Mouse (Mus musculus): ENCODE measurements around the gene Mia. TPM values are rescaled to one million over a fixed set of nuclear protein-coding genes. Genes with fewer than 3 reads are reported as not detected.

Gene Mia
- total and polyA plus RNA-seq, 2 experiments from 2014 or later, result 17.6 to 20.6 TPM

DNA sequence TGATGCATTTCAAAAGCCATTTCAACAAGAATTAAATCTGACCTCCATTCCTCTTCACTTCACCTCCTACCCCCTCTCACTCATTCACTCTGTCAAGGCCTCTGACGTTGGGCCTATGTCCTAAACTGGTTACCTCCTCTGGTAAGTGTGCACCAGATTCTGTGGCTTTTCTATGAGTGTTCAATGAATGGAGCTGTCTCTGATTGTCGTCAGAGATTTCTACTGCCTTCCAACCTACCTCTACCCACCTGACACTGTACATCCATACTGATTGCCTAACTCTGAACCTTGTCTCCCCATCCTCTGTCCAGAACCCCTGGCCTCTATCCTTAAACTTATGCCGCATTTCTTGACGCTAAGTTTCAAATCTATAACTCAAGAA, 3.0 kb downstream of the Mia start:
- Histone ChIP-seq H3K36me3 (ENCODE audit: insufficient read depth, low read length) (peaks cover 25% of the 10 kb centered on the region), H3K9ac (replicated peaks; ENCODE audit: low read length, poor library complexity, severe bottlenecking) (peak overlapping the region; percentile 72), H3K27ac (ENCODE audit: low read depth, low read length) (peak overlapping the region; percentile 92), H3K9me3 (ENCODE audit: low read length) (no peaks in the 10 kb centered on the region), H3K27me3 (ENCODE audit: insufficient read depth, low read length) (no peaks in the 10 kb centered on the region), H3K4me2 (ENCODE audit: low read depth, low read length, poor library complexity, severe bottlenecking) (peak overlapping the region; percentile 58), H3K4me1 (ENCODE audit: insufficient read depth, low read length) (no peaks in the 10 kb centered on the region), H3K4me3 (ENCODE audit: low read depth, low read length) (peak overlapping the region; percentile 62)
- ATAC-seq (ENCODE audit: low FRiP score) (no peak; the same call in 1 of the 2 replicates), DNase-seq (ENCODE audit: low spot score) (no peak)
- TF ChIP-seq CTCF (IDR thresholded peaks at IDR 0.05), result no peak
- 15% methylated on average over 4 of the region's 4 CpGs for WGBS

DNA sequence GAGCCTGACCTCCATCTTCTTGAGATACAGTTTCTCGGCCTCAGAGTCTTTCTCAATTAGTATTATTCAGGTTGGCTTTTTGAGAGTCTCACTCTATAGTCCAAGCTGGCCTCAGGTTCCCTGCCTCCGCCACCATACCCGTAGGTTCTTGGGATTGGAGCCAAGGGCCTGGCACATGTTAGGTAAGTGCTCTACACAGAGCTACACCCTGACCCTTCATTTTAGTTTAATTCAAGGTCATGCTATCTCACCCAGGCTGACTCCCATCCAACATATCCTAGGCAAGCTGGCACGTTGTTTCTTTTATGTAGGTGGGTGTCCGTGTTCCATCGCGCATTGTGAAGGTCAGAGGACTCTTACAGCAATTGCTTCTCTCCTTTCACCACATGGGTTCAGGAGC, 6.1 kb downstream of the Mia start:
- no peak overlapping the region for H3K4me3 ChIP-seq (ENCODE audit: low read depth, low read length)
- no peaks in the 10 kb centered on the region for H3K4me1 ChIP-seq (ENCODE audit: insufficient read depth, low read length)
- no peak for ATAC-seq (ENCODE audit: low FRiP score)
- 94% methylated on average over 7 of the region's 7 CpGs for WGBS
- peaks cover 41% of the 10 kb centered on the region for H3K36me3 ChIP-seq (ENCODE audit: insufficient read depth, low read length)
- H3K9me3 ChIP-seq (ENCODE audit: low read length), result no peaks in the 10 kb centered on the region
- no peak overlapping the region for H3K4me2 ChIP-seq (ENCODE audit: low read depth, low read length, poor library complexity, severe bottlenecking)
- H3K27ac ChIP-seq (ENCODE audit: low read depth, low read length), result no peak overlapping the region
- DNase-seq (ENCODE audit: low spot score), result no peak
- no peak overlapping the region for H3K9ac ChIP-seq (replicated peaks; ENCODE audit: low read length, poor library complexity, severe bottlenecking)
- H3K27me3 ChIP-seq (ENCODE audit: insufficient read depth, low read length), result no peaks in the 10 kb centered on the region
- no peak for TF ChIP-seq CTCF (IDR thresholded peaks at IDR 0.05)

- Histone ChIP-seq H3K4me1 (ENCODE audit: insufficient read depth, low read length) (no peaks in the 10 kb centered on the region), H3K4me3 (ENCODE audit: low read depth, low read length) (no peak overlapping the region), H3K9me3 (ENCODE audit: low read length) (no peaks in the 10 kb centered on the region), H3K9ac (replicated peaks; ENCODE audit: low read length, poor library complexity, severe bottlenecking) (no peak overlapping the region), H3K27me3 (ENCODE audit: insufficient read depth, low read length) (no peaks in the 10 kb centered on the region), H3K36me3 (ENCODE audit: insufficient read depth, low read length) (peaks cover 41% of the 10 kb centered on the region), H3K27ac (ENCODE audit: low read depth, low read length) (no peak overlapping the region), H3K4me2 (ENCODE audit: low read depth, low read length, poor library complexity, severe bottlenecking) (no peak overlapping the region)
- no peak for TF ChIP-seq CTCF (IDR thresholded peaks at IDR 0.05)
- 94% methylated on average over 15 of the region's 15 CpGs for WGBS
- no peak for ATAC-seq (ENCODE audit: low FRiP score)
- DNase-seq (ENCODE audit: low spot score), result no peak
Measured at GRCm38 (mm10) chr7:27174496-27174895, 6.5 kb downstream of the Mia start.

GRCm38 (mm10) chr7:27170981-27171380, 10.0 kb downstream of the Mia start:
- Histone ChIP-seq H3K27me3 (ENCODE audit: insufficient read depth, low read length) (no peaks in the 10 kb centered on the region), H3K4me3 (ENCODE audit: low read depth, low read length) (no peak overlapping the region), H3K9ac (replicated peaks; ENCODE audit: low read length, poor library complexity, severe bottlenecking) (no peak overlapping the region), H3K4me2 (ENCODE audit: low read depth, low read length, poor library complexity, severe bottlenecking) (no peak overlapping the region), H3K27ac (ENCODE audit: low read depth, low read length) (no peak overlapping the region), H3K9me3 (ENCODE audit: low read length) (no peaks in the 10 kb centered on the region), H3K4me1 (ENCODE audit: insufficient read depth, low read length) (no peaks in the 10 kb centered on the region), H3K36me3 (ENCODE audit: insufficient read depth, low read length) (peaks cover 41% of the 10 kb centered on the region)
- ATAC-seq (ENCODE audit: low FRiP score) (no peak), DNase-seq (ENCODE audit: low spot score) (no peak)
- WGBS, result 95% methylated on average over 3 of the region's 3 CpGs
- no peak for TF ChIP-seq CTCF (IDR thresholded peaks at IDR 0.05)

DNA sequence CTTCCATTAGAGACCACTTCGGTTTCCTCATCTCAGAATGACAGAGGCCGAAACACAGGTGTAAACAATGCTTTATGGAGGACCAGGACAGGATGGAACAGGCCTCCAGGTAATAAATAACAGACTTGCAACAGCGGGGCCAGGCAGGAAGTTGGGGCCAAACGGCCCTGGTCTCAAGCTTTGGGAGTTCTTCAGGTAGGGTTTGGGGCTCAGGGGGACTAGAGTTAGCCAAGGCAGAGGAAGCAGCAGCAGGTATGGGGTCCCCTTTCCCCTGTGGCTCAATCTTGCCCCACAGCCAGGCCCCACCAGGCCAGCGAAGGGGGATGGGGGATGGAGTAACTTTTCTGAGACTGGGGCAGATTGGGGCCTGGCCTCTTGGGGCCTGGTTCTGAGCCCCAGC, 12.6 kb downstream of the Mia start:
- no peak for TF ChIP-seq CTCF (IDR thresholded peaks at IDR 0.05)
- DNase-seq (ENCODE audit: low spot score), result no peak
- ATAC-seq (ENCODE audit: low FRiP score), result no peak
- WGBS, result 95% methylated on average over 5 of the region's 5 CpGs
- H3K27me3 ChIP-seq (ENCODE audit: insufficient read depth, low read length), result no peaks in the 10 kb centered on the region
- H3K36me3 ChIP-seq (ENCODE audit: insufficient read depth, low read length), result peaks cover 28% of the 10 kb centered on the region
- H3K4me1 ChIP-seq (ENCODE audit: insufficient read depth, low read length), result peaks cover 19% of the 10 kb centered on the region
- H3K4me2 ChIP-seq (ENCODE audit: low read depth, low read length, poor library complexity, severe bottlenecking), result no peak overlapping the region
- no peak overlapping the region for H3K4me3 ChIP-seq (ENCODE audit: low read depth, low read length)
- no peak overlapping the region for H3K27ac ChIP-seq (ENCODE audit: low read depth, low read length)
- H3K9me3 ChIP-seq (ENCODE audit: low read length), result no peaks in the 10 kb centered on the region
- no peak overlapping the region for H3K9ac ChIP-seq (replicated peaks; ENCODE audit: low read length, poor library complexity, severe bottlenecking)

DNA sequence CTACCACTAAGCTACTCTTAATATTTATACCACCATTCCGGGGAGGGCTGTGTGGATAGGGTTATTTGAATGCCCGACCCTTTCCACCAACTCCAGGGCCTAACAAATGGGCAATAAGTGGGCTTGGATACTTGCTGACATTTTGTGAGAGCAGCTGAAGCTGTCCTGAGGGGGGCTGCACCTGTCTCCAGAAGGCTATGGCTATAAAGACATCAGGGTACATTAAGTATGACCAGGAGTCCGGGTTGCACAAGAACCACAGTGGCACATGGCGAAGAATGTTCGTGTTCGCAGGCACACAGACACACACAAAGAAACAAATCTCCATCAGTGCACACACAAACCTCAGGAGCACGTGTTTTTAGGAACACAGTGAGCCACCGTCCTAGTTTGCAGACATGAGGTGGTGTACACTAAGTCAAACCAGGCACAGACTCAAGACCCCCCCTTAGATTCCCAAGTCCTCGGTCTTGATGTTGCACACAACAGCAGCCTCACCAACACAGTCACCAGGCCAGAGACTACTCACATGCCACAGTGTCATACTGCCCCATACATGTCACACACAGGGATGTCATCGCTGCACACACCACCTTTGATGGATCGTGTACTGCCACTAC, 13.4 kb downstream of the Mia start:
- Histone ChIP-seq H3K4me1 (ENCODE audit: insufficient read depth, low read length) (peaks cover 25% of the 10 kb centered on the region), H3K27ac (ENCODE audit: low read depth, low read length) (peak overlapping the region; percentile 96), H3K9me3 (ENCODE audit: low read length) (no peaks in the 10 kb centered on the region), H3K4me2 (ENCODE audit: low read depth, low read length, poor library complexity, severe bottlenecking) (peak overlapping the region; percentile 69), H3K36me3 (ENCODE audit: insufficient read depth, low read length) (peaks cover 22% of the 10 kb centered on the region), H3K27me3 (ENCODE audit: insufficient read depth, low read length) (no peaks in the 10 kb centered on the region), H3K9ac (replicated peaks; ENCODE audit: low read length, poor library complexity, severe bottlenecking) (0 out of 2 replicates have a peak overlapping the region, but pooled peaks have one; percentile 94), H3K4me3 (ENCODE audit: low read depth, low read length) (peak overlapping the region; percentile 82)
- DNase-seq (ENCODE audit: low spot score) (no peak), ATAC-seq (ENCODE audit: low FRiP score) (no peak)
- 67% methylated on average over 11 of the region's 11 CpGs for WGBS
- no peak for TF ChIP-seq CTCF (IDR thresholded peaks at IDR 0.05)

Data from midbrain, postnatal 0 days (tissue).